Mouse (Mus musculus) B cell, adult 2 months (primary cell): ENCODE measurements around the gene Muc3a.

Experiments
- DNase-seq, 2 experiments: peaks; one replicate each; pipeline ENCODE4 v3.0.0; 2022

Muc3a gene

DNA sequence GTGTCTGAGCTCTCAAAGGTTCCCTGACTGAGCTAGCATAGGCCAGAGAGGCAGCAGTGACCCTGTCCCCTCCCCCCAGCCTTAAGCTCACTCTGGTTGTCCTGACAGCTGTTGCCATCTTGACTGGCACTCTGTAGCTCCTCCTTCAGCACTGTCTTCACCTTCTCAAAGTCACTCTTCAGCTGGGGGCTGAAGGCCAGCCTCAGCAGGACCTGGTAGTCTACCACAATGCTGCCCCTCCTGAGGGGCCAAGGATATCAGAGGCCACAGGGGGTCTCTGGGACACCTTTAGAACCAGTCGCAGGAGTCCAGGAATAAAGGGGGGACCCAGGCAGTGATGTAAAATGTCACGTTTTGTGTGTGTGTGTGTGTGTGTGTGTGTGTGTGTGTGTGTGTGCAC lies at the start of gene Muc3a:
Muc3a (minus strand) TSS at position 101 of the 400 bp plus-strand sequence.
- no peak for DNase-seq

DNA sequence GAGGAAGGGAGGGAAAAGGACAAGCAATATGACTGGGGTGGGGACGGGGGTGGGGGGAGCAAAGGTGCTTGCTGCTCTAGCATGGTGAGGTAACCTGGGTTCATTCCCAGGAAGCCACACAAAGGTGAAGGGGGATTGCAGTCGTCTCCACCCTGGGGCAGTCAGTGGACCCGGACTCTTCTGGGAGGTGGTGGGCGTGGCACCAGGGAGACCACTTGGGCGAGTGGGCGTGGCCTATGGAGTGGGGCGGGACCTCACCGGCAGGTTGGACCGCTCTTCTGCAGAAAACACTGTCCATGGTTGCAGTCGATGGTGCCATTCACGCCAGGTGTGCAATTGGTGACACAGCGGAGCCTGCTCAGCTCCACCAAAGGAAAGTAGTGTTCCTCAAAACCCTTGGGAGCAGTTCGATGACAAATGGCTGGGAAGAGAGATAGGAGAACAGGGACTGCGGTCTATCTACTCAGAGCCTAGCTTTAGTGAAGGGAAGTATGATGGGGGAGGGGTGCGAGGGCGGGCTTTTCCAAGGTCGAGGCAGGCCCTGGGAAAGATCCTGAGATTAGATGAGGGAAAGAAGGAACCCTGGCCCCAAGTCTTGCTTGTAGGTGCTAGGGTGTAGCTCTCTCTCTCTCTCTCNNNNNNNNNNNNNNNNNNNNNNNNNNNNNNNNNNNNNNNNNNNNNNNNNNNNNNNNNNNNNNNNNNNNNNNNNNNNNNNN lies 917 bp downstream of the Muc3a start:
- DNase-seq, result no peak

DNA sequence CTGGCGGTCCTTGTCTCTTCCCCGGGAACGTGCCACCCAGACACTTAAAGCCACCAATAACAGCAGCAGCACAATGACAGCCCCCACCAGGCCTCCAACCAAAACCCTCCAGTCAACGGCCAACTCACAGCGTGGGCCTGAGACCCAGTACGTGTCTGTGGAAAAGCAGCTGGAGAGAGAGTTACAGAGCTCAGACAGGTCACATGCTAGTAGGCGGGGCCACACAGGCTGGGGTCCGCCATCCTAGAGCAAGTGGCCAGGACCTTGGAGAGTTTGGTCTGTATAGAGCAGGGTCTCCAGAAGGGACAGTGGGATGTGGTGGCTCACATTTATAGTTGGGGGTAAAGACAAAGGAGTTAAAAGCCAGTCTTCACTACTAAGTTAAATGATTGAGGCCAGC lies 1.5 kb downstream of the Muc3a start:
- DNase-seq, result no peak

DNA sequence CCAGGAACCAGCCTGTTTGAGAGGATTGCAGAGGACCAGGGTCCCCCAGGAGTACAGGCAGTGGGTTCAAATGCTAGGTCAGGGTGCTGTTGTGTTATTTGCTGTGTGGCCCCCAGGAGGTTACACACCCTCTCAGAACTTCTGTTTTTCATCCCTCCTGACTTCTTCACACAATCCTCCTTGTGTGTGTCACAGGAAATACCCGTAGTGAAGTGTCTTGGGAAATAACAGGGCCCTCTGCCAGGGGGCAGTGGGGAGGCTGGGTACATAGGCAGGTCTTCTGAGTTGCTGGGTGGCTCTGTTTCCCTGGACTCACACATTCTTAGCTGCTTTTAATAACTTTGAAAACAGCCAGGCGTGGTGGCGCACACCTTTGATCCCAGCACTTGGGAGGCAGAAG lies 6.9 kb downstream of the Muc3a start:
- no peak for DNase-seq

DNA sequence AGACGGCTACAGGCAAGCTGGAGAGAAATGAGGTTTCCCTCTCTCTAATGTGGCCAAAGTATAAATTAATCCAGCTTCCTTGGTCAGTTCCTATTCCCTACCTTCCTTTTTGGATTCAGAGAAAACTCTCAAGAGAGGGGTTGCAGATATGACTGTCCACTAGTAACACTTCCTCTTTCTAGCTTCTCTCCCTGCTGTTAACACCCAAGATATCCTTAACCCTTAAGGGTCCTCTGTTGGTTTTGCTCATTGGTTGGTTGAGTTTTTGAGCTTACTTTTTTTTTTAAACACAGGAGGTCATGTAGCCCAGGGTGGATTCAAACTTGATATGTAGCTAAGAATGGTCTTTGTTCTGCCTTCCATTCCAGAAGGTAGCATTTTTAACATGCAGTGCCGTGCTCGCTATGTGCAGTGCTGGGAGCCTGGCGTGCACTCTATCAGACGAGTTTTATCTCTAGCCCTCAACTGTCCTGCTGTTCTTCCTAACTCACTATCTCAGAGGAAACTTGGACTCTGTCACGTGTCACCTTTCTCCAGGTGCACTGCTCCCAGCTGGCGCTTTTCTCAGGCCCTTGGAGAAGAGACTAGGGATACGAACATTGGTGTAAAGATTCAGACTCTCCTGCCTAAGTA lies 17.6 kb downstream of the Muc3a start:
- no peak for DNase-seq

DNA sequence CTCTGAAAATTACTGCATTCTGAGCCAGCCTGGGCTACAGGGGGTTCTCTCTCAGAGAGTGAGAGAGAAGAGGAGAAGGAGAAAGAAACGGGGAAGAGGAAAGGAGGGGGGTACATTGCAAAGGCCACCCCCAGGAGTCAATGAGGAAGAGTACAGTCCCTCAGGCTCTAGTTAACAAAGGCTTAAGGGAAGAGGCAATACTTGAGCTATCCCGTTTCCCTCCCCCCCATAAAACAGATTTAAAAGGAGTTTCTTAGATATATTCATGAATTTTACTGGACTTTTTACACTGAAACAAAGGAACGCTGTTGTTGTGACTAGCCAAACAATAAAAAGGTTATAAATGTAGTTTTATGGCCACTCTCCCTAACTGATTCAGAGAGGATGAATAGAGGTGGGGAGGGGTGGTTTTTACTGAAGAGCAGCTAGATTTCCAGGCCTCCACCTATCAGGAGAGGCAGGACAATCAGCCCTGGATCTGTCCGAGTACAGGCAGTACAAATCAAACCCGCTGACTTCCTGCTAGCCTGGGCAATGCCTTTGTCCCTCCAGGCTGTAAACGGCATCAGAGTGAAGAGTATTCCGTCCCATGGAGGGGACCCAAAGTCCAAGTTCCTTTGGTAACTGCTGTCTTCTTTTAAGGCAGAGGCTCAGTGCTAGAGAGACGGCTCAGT lies 18.8 kb downstream of the Muc3a start:
- no peak for DNase-seq

DNA sequence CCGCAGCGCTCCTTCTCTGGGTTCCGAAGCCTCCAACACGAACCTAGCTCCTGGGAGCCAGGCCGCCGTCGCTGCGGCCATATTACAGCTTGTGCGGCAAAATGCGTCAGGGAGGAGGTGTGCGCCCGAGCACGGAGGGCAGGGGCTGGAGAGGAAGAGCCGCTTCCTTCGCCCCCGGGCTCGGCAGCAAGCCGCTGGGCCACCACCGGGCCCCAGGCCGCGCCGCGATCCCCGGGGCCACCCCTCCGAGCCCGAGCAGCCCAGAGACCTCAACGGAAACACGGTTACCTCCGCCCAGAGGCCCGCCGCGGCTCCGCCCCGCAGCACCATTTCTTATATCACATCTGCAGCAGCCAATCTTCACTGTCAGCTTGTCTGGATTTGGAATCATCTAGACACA lies 22.9 kb downstream of the Muc3a start:
- DNase-seq, result peak; percentile 52 to 62

DNA sequence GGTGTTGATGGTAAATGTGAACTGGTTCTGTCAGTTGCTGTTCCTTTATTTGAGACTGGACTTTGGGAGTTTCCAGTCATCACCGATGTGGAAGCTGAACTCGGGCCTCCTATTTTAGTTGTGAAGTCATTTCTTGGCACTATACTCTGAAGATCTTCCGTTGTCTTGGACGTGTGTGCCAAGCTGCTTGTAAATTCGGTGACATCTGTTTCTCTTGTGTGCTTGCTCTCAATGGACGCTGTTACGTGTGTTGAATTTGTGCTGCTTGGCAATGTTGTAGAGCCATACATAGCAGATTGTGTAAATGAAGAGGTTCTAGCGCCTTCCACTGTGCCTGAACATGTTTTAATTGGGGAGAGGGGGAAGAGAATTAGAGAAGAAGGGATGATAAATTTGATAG lies 26.8 kb downstream of the Muc3a start:
- DNase-seq, result no peak

DNA sequence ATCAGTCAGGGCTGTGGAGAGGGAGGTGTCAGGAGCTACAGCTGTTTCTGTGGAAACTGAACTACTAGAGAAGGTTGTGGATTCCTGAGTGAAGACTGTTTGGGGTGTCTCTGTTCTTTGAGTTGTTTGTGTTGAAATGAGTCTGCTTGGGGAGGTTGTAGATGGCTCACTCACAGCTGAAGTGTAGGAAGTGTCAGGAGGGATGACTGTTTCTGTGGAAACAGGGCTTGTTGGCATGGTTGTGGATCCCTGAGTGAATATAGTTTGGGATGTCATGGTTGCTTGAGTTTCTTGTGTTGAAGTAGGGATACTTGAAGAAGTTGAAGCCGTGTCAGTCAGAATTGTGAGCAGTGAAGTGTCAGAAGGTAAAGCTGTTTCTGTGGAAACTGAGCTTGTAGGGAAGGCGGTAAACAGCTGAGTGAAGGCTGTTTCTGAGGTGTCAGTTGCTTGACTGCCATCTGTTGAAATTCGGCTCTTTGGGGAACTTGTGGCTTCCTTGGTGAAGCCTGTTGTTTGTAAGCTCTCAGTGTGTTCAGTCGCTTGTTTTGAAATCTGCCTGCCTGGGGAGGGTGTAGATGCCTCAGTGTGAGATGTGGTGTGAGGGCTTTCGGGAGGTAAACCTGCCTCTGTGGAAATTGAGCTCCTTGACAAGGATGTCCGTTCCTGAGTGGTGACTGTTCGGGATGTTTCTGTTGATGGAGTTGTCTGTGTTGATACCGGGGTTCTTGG lies 32.4 kb downstream of the Muc3a start:
- DNase-seq, result peak in 1 of 2 experiments; percentile 14

DNA sequence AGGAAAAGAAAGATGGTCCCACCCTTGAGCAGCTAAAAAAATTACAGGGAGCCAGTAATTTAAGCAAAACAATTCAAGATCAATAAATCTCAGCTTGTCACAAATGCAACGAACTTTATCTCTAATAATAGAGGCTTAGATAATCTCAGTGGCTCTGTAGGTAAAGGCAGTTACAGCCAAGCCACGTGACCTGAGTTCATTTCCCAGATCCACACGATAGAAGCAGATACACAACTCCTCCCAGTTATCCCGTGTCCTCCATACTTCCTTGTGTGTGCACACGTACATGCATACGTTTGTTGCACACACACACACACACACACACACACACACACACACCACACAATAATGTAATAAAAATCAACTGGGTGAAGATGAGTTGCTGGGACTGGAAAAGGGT lies 38.2 kb downstream of the Muc3a start:
- no peak for DNase-seq

DNA sequence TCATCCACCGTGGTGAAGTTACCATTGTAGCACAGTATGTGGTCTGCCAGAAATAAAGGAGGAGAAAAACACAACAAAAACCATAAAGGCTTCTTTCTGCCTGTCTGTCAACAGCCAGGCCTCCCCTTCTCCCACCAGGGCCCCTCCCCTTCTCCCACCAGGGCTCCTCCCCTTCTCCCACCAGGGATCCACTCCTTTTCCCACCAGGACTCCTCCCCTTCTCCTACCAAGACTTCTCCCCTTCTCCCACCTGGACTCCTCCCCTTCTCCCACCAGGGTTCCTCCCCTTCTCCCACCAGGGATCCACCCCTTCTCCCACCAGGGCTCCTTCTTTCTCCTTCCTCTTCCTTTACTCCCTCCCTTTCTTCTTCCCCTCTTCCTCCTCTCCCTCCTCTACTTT lies 39.6 kb downstream of the Muc3a start:
- DNase-seq, result no peak

DNA sequence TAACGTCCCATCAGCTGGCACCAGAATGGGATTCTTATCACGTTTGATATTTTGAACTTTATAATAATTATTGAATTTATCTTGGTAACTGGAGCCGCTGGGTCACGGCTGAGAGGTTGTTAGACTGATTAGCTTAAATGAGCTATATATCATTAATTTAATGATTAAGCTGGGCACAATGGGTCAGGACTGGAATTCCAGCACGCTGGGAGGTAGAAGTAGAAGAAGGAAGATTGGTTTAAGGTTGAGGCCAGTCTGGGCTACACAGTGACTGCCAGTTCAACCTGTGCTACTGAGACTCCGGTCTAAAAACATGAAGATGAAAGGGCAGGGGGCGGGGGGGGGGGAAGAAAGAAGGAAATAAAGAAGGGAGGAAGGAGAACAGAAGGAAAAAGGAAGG lies 40.7 kb downstream of the Muc3a start:
- no peak for DNase-seq

DNA sequence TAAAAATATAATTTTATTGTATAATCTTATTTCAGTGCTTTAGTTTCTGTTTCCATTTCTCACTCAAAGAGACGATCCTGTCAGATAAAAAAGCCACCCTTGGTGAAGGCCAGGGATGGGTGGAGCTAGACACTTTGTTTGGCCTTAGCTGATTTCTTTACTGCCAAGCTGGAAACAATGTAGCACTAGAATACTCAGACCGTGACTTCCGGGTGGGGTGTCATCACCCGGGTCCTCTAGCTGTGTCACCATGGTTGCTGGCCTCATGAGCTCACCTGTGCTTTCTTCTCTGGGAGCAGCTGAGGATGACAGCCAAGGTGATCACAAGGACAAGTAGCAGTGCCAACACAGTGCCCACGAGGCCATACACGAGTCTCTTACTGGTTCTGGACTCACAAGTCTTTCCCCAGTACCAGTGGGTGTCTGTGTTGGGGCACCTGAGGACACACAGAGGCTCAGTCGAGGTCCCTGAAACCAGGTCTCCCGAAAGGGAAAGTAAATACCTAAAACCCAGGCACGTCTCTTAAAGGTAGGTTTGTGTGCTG lies 41.3 kb downstream of the Muc3a start:
- DNase-seq, result no peak

DNA sequence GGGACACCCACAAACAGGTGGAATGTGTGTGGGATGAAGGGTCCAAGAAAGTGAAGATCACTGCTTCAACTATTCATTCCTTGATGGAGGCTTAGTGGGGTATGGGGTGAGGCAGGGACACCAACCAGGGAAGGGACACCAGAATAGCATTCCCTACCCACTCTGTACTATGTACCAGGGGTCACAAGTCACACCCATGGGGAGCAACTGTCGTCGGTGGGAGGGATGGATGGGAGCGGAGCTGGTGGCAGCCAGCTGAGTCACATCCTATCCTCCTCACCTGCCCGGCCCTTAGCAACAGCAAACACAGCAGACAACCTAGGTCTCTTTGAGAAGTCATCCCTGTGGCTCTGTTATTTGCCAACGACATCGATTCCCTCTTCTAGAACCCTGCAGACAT lies 44.6 kb downstream of the Muc3a start:
- no peak for DNase-seq

DNA sequence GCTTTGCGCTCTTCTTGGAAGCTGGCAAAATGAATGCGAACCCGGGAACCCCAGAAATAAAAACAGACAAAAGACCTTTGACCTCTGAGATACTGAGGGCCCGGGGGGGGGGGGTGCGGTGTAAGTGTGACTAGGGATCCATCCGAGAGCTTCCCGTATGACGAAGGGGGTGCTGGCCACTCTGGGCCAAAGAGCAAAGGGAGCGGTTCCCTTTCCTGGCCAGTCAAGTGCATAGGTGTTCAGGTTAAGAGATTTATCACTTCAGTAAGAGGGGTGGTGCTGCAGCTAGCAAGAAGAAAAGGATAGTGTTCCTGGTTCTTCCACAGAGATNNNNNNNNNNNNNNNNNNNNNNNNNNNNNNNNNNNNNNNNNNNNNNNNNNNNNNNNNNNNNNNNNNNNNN lies 46.2 kb downstream of the Muc3a start:
- no peak for DNase-seq

DNA sequence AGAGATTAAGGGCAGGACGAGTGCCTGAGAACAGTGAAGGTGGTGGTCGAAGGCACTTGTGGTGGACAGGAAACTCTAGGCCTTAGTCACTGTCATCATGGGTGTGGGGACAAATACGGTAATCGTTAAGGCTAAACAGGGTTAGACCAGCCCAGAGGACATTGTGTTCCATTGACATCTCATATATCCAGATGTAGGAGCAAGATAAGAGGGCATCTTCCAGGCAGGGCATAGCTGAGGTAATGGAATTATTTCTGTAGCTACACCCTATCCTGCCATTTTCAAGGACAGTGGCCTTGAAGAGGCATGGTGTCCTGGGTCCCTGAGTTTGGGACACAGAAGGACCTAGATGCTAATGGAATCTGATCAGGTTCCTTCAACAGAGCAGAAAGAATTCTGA lies 50.3 kb downstream of the Muc3a start:
- no peak for DNase-seq

DNA sequence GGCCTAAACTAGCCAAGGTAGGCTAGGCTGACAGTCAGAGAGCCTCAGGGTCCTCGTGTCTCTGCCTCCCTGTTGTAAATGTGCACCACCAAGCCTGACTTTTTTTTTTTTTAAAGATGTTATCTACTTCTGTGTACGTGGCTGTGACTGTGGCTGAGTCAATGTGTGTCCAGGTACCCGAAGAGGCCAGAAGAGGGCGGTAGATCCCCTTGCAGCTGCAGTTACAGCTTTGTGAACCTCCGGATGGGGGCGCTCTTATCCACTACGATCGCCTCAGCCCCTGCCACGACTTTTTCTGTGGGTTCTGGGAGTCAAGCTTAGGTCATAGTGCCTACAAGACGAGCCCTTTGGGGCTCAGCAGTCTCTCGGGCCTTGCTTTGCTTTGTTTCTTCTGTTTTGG lies 52.7 kb downstream of the Muc3a start:
- DNase-seq, result peak; percentile 86 to 89
